Mouse (Mus musculus): ENCODE results near the gene Afap1.

DNA sequence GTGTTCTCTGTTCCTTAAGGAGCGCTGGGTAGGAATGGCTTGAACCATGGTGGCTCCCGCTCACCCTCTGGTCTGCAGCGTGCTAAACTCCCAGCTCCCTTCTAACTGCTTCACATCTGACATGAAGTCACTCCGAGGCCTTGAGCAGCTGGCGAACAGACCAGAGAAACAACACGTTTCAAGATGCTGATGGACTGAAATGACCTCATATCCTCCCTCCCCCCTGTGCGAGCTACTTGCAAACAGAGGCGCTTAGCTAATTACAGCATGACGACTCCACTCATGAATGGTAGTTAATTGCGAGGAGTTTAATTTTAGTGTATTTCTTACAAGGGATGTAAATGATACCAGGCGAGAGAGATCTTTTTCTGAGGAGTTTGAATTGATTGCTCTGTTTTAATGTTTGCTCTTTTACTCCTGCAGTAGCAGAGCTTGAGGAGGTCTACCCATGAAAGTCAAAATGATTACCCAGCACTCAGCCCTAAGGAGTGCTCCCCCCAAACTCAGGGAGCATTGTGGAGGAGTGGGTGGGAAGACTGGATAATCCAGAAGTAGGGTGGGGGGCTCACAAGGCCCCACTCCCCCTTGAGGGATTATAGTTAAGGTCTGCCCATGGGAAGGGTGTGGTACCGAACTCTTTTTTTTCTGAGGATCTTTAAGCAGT lies 61.1 kb downstream of the Afap1 start:
- TF ChIP-seq CTCF (IDR thresholded peaks at IDR 0.05; ENCODE audit: low read depth, low read length) (no peak), GATA1 (IDR thresholded peaks at IDR 0.05; ENCODE audit: borderline replicate concordance, low read length) (no peak)
